Mouse (Mus musculus) erythroblast, embryonic 14.5 days (primary cell): ENCODE measurements around the gene Dnase2a.

ENCODE experiments used
- GATA1 ChIP-seq: IDR thresholded peaks from 2 replicates; pipeline ENCODE4 v1.6.1; 2012; ENCODE audit warnings: low read length, inconsistent platforms, mixed read lengths
- TAL1 ChIP-seq: IDR thresholded peaks from 3 replicates; pipeline ENCODE4 v1.6.1; 2012; ENCODE audit warnings: low read length, inconsistent platforms, mixed read lengths

DNA sequence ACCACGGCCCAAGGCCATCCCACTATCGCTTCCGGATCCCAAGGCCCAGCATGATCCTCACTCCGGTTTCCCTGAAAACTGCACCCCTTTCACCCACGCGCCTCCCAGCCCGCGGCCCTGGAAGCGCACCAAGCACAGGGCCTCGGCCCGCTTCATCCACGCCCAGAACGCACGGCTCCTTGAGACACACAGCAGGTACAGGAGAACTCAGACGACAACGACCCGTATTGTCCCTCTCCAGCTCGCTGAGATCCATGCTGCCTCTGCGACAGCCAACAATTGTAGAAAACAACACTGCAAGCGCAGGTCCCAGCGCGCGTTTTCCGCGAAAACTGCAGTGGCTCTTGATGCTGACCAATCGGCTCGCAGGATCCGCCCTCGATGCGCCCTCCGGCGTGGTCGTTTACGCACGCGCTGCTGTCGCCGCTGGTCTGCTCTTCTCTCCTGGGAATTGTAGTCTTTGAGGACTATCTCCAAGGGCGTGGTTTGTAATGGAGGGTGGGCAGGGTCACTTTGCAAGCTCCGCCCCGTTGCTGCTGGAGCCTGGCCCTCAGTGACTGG is 57.5 kb downstream of the Dnase2a start:
- TF ChIP-seq TAL1 (no peak), GATA1 (no peak)
